Mouse (Mus musculus) 416B (cell line): Measurements from ENCODE around the gene Myadm.
"Not testable (repeated sequence)": the region's sequence is repeated elsewhere in the genome, so short reads cannot be mapped to it uniquely, and the experiment has no call there.

ENCODE experiments used
- DNase-seq: peaks from one replicate; pipeline ENCODE4 v3.0.0; 2011; ENCODE audit warnings: low read depth

Gene Myadm

DNA sequence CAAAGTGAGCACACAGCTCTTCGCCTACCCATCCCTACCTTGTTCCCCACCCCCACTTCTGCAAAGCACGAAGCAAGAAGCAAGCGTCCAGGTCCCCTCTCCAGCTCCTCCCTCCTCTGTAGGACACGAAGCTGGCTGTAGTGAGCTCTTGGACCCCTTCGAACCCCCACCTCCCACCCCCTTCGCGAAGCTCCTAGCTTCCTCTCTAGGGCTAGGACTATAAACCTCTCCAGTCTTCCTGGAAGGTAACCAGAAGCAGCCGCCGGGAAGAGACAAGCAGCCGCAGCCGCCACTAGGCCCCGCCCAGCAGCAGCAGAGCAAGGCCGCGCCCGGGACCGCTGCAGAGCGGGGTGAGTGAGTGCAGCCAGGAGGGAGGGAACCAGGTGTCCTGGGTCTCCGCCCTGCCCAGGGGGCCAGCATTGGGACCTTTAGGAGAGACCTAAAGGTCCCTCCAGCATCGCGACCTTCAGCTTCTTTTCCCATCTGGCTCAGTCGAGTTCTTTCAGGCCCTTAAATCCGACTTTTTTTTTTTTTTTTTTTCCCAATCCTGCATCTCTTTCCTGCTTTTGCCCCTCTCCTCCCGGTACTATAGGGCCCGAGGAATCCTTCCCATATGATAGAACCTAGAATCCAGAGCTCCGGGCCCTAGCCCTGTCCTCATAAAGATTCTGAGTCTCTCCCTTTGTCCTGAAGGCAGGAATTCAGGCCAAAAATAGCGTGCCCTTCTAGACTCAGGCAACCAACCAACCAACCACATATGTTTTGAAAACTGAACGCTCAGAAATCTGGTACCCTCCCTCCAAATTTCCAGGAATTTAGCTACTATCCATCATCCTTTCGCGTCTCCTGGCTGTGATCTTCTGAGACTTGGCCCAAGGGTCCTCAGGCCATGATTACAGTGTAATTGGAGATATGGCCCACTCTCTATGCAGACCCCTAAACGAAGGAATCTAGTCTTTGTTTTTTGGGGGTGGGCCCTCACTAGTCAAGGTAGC, at the start of gene Myadm, which contains the start of gene Prkcg:
TSS of gene Myadm (plus strand) at position 105 of the 995 bp plus-strand sequence.
TSS of gene Prkcg (plus strand) at position 204 of the 995 bp plus-strand sequence.
- peak; percentile 19 for DNase-seq

DNA sequence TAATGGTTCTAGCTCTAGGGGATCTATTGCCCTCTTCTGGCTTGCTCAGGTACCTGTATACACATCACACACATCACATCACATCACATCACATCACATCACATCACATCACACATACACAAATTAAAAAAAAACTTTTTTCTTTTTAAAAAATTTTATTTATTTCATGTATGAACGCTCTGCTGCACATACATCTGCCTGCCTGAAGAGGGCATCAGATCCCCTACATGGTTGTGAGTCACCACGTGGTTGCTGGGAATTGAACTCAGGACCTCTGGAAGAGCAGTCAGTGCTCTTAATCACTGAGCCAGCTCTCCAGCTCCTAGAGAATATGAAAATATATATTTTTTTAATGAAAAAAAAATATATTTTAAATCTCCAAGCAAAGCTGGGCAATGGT, 49.7 kb upstream of the Myadm start:
- peak; percentile 17 for DNase-seq

DNA sequence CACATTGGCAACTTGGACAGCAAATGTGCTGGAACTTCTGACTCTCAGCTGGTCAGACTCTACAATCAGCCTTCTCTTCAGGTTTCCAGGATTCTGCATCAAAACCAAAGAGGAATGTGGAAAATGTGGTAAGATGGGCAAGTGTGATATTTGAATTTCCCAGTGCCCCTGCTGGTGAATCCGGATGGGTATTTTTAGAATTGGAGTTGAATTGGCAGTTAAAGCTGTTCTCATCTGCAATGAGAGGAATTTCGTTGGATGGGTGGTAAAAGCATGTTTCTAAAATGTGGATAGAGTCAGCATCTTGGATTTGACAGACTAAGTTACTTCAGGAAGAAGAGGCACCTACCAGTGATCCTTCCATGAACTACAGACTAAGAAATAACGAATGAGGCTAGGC, 28.2 kb upstream of the Myadm start:
- no peak for DNase-seq

DNA sequence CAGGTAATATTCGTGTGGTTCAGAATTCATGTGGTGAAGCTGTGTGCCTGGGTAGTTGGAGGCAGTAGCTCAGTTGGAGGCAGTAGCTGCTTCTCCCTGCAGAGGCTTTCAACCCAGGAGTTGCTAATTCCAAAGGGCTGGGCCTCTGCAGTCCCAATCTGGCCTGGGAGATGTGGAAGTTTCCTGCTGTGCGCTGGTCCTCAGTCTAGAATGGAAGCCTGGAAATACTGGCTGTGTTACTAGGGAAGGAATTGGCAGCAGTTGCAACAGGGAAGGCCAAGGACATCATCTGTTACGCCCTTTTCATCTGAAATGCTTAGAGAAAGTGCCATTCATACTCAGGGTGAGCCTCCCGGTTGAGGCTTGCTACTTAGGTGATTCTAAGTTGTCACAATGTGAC, 27.4 kb upstream of the Myadm start:
- no peak for DNase-seq

DNA sequence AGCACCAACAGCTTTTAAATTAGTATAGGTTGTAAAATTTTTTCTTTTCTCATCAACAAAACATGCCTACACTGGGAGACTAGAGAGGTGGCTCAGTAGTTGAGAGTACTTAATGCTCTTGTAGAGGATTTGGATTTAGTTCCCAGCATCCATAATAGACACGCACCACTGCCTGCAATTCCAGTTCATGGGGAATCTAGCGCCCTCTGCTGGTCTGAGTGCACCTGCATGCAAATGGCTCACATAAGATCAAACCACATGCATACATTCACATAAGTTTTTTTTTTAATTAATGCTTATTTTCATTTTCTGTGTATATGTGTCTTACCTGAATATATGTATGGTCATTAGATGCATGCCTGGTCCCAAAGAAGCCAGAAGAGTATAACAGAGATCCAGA, 26.1 kb upstream of the Myadm start:
- peak; percentile 61 for DNase-seq

DNA sequence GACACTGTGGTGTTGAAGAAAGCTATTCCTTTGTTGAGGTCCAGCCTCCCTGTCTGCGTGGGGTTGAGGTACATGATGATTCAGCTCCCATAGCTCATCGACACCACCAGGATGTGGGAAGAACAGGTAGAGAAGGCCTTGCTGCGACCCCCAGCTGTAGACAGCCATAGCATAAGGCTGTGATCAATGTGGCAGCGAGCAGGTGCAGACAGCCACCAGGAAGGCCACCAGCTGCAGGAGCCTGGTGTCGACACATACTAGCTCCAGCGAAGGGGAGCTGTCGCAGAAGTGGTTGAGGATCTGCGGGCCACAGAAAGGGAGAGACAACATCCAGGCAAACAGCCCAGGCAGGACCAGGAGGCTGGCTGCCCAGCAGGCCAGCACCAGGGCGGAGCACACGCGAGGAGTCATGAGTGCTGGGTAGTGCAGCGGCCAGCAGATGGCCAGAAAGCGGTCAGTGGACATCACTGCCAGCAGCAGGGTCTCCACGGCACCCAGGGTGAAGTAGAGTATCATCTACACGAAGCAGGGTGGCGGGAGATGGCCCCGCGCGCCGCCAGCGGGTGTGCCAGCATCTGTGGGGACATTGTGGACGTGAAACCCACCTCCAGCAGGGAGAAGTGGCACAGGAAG, 24.4 kb upstream of the Myadm start:
- DNase-seq, result no peak

DNA sequence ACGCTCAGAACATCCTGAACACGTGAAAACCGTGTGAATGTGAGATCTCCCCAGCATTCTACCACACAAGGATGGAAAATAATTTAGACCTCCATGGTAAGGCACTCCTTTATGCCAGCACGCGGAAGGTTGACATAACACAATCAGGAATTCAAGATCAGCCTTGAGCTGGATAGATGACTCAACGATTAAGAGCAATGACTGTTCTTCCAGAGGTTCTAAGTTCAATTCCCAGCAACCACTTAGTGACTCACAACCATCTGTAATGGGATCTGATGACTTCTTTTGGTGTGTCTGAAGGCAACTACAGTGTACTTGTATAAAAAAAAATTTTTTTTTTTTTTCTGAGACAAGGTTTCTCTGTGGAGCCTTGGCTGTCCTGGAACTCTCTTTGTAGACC, 23.6 kb upstream of the Myadm start:
- no peak for DNase-seq

DNA sequence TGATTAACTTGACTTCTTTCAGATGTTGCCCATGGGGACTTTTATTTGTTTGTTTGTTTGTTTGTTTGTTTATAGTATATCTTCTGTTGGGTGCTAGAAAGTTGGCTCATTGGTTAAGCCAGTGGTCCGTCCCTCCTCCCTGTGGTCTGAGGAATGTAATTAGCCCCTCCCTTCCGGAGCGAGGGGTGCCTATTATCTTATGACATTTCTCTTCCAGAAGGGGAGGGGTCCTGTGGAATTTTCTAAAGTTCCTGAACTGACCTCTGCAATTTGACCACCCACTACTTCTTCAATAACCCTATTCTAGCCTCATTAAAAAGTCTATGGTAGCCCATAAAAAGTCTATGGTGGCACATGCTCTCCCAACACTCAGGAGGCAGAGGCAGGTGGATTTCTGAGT, 21.6 kb upstream of the Myadm start:
- no peak for DNase-seq

DNA sequence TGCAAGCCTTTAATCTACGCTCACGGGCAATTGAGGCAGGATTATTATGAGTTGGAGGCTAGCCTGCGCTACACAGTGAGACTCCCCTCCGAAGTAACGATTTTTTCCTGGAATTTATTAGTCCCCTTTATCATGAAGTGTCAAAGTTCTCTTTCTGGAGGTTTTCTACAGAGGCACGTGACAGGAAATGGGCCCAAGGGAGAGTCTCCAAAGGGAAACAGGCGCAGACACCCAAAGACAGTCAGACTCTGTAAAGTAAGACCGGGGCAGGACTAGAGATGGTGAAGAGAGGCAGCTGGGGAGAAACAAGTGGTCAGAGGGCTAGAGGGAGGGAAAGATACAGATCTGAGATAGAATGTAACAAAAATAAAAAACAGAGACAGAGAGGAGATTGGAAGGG, 21.0 kb upstream of the Myadm start:
- no peak for DNase-seq

DNA sequence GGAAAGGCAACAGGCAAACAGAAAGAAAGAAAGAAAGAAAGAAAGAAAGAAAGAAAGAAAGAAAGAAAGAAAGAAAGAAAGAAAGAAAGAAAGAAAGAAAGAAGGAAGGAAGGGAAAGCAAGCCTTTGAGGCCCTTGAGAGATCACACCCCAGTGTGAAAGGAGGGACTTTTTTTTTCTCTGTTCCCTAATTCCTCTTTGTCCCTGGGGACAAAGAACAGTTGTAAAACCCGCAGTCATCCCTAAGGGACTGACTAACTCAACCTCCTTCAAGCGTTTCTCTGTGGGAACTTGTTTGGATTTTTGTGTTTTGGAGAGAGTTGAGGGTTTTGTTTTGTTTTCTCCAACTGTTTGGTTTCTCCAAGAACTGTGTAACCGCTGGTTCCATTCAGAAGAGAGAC, 20.6 kb upstream of the Myadm start:
- no peak for DNase-seq

DNA sequence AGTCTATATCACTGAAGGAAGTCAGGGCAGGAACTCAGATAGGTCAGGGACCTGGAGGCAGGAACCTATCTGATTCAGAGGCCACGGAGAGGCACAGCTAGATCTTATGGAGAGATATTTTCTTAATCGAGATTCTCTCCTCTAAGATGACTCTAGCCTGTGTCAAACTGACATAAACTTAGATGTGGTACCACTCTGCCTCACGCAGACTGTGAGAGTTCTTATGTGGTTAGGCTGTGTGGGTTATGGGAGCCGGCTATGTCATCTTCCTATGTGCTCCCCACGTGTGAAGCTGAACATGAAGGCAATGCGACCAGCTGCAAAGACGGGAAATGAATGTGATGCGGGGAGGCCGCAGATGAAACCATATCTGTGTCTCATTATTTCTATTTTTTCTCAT, 16.7 kb upstream of the Myadm start:
- no peak for DNase-seq

DNA sequence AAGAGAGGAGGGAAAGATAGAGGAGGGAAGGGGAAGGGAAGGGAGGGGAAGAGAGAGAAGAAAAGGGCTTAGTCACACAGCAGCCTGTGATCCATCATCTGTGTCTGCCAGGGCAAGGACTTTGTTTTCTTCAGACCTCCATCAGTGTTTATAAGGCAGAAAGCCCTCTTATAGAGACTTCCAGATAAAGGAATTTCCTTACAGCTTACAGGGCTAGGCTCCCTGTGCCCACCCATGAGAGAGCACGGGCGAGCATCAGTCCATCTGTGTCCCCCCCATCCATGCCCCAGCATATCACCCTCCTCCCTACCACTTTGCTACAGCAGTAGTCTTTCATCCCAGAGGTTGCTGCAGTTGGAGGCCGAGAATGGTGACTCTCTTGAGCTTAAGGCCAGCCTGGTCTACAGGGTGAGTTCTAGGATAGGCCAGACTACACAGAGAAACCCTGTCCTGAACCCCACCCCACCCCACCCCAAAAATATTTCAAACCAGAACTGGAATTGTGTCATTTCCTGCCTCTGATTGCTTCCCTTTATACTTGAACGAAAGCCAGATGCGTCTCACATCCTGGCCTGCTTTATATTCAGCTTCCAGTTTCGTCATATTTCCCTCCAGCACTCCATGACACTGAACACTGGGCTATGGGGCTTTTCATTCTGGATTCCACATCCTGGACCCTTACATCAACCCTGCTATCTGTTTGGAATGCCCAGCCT, 13.3 kb upstream of the Myadm start:
- peak; percentile 29 for DNase-seq

DNA sequence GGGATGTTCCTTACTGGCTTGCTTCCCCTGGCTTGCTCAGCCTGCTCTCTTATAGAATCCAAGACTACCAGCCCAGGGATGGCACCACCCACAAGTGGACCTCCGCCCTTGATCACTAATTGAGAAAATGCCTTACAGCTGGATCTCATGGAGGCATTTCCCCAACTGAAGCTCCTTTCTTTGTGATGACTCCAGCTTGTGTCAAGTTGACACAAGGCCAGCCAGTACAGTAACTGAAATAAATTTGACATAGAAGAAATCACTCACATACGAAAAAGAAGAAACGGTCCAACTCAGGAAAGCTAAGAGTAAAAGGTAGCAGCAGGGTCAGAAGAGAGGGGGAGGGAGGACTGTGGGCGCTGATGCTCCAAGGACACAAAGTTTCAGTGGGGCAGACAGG, 12.1 kb upstream of the Myadm start:
- DNase-seq, result not testable (repeated sequence)

DNA sequence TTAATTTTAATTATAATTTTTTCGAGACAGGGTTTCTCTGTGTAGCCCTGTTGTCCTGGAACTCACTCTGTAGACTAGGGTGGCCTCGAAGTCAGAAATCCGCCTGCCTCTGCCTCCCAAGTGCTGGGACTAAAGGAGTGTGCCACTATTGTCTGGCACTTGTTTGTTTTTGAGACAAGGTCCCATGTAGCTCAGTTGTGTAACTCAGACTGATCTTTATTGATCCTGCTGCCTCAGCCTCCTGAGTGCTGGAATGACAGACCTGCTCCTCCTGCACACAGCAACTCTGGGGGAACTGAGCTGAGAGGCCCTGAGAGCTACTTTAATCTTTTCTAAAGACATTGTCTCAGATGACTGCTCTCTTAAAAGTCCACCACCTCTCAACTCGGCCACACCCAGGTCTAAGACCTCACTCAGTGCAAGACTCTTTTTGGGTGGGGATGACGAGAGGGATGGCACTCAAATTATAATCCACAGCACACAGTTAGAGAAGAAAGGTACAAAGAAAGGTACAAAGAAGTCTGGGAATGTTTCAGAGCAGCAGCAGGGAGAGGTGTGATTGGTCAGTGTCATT, 8.7 kb upstream of the Myadm start:
- no peak for DNase-seq

DNA sequence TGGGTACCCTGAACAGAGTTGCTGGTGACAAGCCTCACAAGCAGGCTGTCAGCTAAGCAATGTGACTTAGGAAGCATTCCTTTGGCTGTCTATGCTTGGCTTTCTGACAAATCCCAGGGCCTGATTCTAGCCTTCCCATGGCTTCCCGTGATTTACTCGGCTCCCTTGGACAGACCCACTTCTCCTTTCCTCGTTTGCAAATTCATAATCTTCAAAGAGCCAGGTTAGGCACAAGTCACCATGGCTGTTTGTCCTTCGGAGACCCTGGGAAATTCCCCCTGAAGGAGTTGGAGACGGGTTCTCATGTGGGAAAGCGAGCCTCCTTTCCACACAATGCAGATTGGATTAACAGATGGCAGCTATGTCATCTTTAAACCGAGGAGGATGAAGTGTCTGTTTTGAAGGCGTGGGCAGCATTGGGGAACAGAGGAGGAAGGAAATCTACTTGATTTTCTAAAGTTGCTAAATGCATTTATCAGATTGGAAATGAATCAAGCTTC, 8.2 kb upstream of the Myadm start:
- DNase-seq, result no peak

DNA sequence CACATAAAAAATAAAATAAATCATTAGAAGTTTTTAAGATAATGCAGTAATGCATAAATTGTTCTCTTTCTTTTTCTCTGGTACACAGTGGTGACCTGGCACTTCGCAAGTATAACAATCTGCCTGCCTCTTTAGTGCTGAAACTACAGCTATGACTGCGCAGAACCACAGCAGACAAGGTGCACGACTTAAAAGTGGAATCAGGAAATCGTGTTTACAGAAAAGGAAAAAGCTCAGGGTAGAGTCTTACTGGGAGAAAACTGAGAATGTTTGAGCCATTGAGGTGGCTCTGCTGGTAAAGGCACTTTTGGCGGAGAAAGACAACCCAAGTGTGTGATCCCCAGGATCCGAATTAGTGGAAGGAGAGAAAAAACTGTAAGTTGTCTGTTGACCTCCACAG, 7.1 kb upstream of the Myadm start:
- no peak for DNase-seq

DNA sequence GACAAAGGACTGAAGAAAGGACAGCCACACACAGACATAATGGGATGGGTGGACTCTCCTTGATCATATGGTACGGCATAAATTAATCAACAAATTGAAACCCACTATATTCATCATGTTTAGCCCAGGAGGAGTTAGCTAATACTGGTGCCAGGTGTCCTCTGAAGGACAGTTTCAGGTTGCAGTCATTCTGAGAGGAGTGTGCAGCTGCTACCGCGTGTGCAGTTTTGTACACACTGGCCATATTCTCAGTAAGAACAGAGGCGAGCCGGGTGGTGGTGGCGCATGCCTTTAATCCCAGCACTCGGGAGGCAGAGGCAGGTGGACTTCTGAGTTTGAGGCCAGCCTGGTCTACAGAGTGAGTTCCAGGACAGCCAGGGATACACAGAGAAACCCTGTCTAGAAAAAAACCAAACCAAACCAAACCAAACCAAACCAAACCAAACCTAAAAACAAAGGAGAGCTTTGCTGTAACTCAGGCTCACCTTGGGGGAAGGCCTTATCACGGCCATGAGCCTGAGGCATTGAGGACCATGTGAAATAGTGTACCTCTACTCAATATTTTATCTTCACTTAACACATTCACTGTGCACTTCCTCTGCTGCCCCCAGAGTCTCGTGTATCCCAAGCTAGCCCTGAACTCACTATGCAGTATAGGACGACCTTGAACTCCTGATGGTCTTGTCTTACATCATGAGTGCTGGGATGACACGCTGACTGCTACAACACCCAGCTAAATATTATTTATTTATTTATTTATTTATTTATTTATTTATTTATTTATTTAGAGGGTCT, 5.6 kb upstream of the Myadm start:
- DNase-seq, result peak; percentile 21

DNA sequence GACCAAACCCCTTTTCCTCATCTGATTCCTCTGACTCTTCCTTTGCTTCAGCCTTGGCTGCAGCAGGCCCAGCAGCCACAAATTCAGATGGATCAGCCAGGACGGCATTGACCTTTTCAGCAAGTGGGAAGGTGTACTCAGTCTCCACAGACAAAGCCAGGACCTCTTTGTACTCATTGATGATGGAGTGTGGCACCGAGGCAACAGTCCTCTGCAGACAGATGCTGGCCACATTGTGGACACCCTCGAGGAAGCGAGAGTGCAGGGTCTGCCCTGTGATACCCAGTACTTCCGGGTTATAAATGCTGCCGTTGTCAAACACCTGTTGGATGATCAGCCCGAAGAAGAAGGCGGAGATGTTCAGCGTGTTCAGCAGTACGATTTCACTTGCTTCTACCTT, 4.3 kb upstream of the Myadm start:
- DNase-seq, result no peak

DNA sequence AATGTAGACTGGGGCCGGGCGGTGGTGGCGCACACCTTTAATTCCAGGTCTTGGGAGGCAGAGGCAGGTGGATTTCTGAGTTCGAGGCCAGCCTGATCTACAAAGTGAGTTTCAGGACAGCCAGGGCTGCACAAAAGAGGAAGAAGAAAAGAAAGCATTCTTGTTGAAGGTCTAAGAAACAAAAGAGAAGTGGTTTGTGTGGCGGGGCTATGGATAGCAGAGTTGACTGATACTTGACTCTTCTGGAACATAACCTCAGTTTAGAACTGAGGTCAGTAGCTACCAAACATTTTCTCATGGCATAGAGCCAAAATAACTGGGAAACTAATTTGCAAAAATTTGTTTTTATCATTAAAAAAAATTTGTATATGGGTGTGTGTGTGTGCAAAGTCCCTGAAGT, 2.8 kb upstream of the Myadm start:
- DNase-seq, result peak; percentile 42

DNA sequence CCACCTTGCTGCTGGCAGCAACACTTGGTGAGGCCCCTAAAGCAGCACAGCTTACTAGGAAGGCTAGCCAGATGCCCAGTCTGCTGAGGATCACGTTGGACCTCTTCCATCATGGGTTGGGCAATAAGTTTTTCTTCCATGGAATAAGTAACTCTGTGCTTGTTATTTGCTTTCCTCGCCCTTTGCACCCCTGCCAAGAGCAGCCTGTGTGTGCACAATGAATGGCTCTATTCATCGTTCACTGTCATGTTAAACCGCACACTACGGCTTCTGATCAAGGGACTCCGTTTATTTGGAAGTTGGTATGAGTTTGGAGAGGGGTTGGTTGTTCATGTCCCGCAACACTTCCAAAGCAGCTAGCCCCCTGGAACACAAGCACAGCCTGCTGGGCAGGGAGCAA, 1.7 kb upstream of the Myadm start:
- no peak for DNase-seq
